27 mouse cellular contexts compared by ENCODE assay signal in genomic region chr5:130333566-130333965, GRCm38 (mm10). TPM values are rescaled to one million over a fixed set of nuclear protein-coding genes. Genes with fewer than 3 reads are reported as not detected.
DNase-seq lines count a peak whose midpoint lies in the region; ATAC-seq lines count a peak whose summit lies in the region.
"Had no signal": no experiment of that assay in that cellular context is flagged by ENCODE, and none has a peak within 500 bp of the region (broad histone marks: within the 10 kb centered on the region; RNA-seq: fewer than 3 reads in every experiment).

No protein-coding gene starts in this region.

- H3K4me3 ChIP-seq in hindbrain, embryonic 15.5 days: no peak overlapping the region
- H3K4me3 ChIP-seq in hindbrain, embryonic 13.5 days: no peak overlapping the region
- no peak overlapping the region for H3K4me3 ChIP-seq in neural tube, embryonic 15.5 days (replicated peaks)
- H3K4me3 ChIP-seq: embryonic facial prominence, embryonic 13.5 days; limb, embryonic 13.5 days; liver, embryonic 13.5 days; myocyte had no signal

- no peaks in the 10 kb centered on the region for H3K9me3 ChIP-seq in hindbrain, embryonic 15.5 days
- H3K9me3 ChIP-seq in hindbrain, embryonic 13.5 days: no peaks in the 10 kb centered on the region
- no peaks in the 10 kb centered on the region for H3K9me3 ChIP-seq in neural tube, embryonic 15.5 days (replicated peaks)
- H3K9me3 ChIP-seq: limb, embryonic 13.5 days; liver, embryonic 13.5 days had no signal

- 0 out of 2 replicates have a peak, but pooled peaks have one; percentile 45 for ATAC-seq in hindbrain, embryonic 15.5 days (ENCODE audit: low FRiP score, low read depth)
- ATAC-seq in hindbrain, embryonic 13.5 days (ENCODE audit: low FRiP score): no peak
- no peak; the same call in 1 of the 2 replicates for ATAC-seq in neural tube, embryonic 15.5 days (ENCODE audit: low FRiP score)
- ATAC-seq in megakaryocyte, adult 5-6 weeks (ENCODE audit: poor library complexity, severe bottlenecking): no peak
- ATAC-seq: intestine, embryonic 16.5 days had no signal

- H3K4me1 ChIP-seq in hindbrain, embryonic 15.5 days (replicated peaks): peaks cover 15% of the 10 kb centered on the region
- H3K4me1 ChIP-seq in hindbrain, embryonic 13.5 days (replicated peaks): peaks cover 3% of the 10 kb centered on the region; the same call in 1 of the 2 replicates
- peaks cover 17% of the 10 kb centered on the region; the same call in 1 of the 2 replicates for H3K4me1 ChIP-seq in neural tube, embryonic 15.5 days
- H3K4me1 ChIP-seq: embryonic facial prominence, embryonic 13.5 days; limb, embryonic 13.5 days; liver, embryonic 13.5 days had no signal

- no peaks in the 10 kb centered on the region for H3K27me3 ChIP-seq in hindbrain, embryonic 15.5 days
- no peaks in the 10 kb centered on the region for H3K27me3 ChIP-seq in hindbrain, embryonic 13.5 days
- no peaks in the 10 kb centered on the region for H3K27me3 ChIP-seq in neural tube, embryonic 15.5 days (replicated peaks)
- H3K27me3 ChIP-seq: embryonic facial prominence, embryonic 13.5 days; limb, embryonic 13.5 days; liver, embryonic 13.5 days had no signal

- DNase-seq in neural tube, embryonic 10.5 days (ENCODE audit: extremely low spot score, low spot score): no peak
- DNase-seq in cerebellum, adult 9-10 months: peak; percentile 79
- no peak for DNase-seq in urinary bladder, adult 2 months (ENCODE audit: low spot score)
- DNase-seq: adrenal gland, postnatal 36 days; gastrocnemius, postnatal 36 days; kidney, postnatal 4 days; liver, embryonic 13.5 days; lung, embryonic 14.5 days; right cerebral cortex, postnatal 14 days; spleen, adult 18-20 months; thymus, adult 18-20 months; thymus, postnatal 4 days had no signal

- H3K4me2 ChIP-seq in hindbrain, embryonic 15.5 days: no peak overlapping the region
- H3K4me2 ChIP-seq in hindbrain, embryonic 13.5 days: no peak overlapping the region
- H3K4me2 ChIP-seq in neural tube, embryonic 15.5 days: no peak overlapping the region
- H3K4me2 ChIP-seq: embryonic facial prominence, embryonic 13.5 days; limb, embryonic 13.5 days; liver, embryonic 13.5 days; lung, embryonic 14.5 days had no signal

- no peak overlapping the region for H3K9ac ChIP-seq in hindbrain, embryonic 15.5 days
- H3K9ac ChIP-seq in hindbrain, embryonic 13.5 days: no peak overlapping the region
- no peak overlapping the region for H3K9ac ChIP-seq in neural tube, embryonic 15.5 days (replicated peaks)
- H3K9ac ChIP-seq: embryonic facial prominence, embryonic 13.5 days; limb, embryonic 13.5 days; liver, embryonic 13.5 days; lung, embryonic 14.5 days had no signal

- peak overlapping the region; percentile 25; the same call in 1 of the 2 replicates for H3K27ac ChIP-seq in hindbrain, embryonic 15.5 days (replicated peaks)
- H3K27ac ChIP-seq in hindbrain, embryonic 13.5 days: no peak overlapping the region
- H3K27ac ChIP-seq in neural tube, embryonic 15.5 days (replicated peaks): 0 out of 2 replicates have a peak overlapping the region, but pooled peaks have one; percentile 37
- H3K27ac ChIP-seq: embryonic facial prominence, embryonic 13.5 days; limb, embryonic 13.5 days; liver, embryonic 13.5 days had no signal

- 72% methylated on average over 7 of the region's 7 CpGs for WGBS in hindbrain, embryonic 15.5 days
- 78% methylated on average over 7 of the region's 7 CpGs for WGBS in hindbrain, embryonic 13.5 days
- 75% methylated on average over 7 of the region's 7 CpGs for WGBS in neural tube, embryonic 15.5 days

- peaks cover 9% of the 10 kb centered on the region for H3K36me3 ChIP-seq in hindbrain, embryonic 15.5 days
- H3K36me3 ChIP-seq in hindbrain, embryonic 13.5 days: peaks cover 33% of the 10 kb centered on the region
- peaks cover 15% of the 10 kb centered on the region for H3K36me3 ChIP-seq in neural tube, embryonic 15.5 days

RNA-seq across cellular contexts. Expression of gene Caln1, which starts 35.7 kb away (rescaled TPM):
- polyA plus RNA-seq in hindbrain, embryonic 15.5 days (2015; fragmentation: Nextera tagmentation; extraction: Ambion mirVana): 38.4 and 39.3 TPM in 2 replicates
- polyA plus RNA-seq in hindbrain, embryonic 13.5 days (2015; fragmentation: Nextera tagmentation; extraction: Ambion mirVana): 10.0 and 10.1 TPM in 2 replicates
- 42.5 and 51.0 TPM in 2 replicates for polyA plus RNA-seq in neural tube, embryonic 15.5 days (2015; fragmentation: Nextera tagmentation; extraction: Ambion mirVana)
- polyA plus RNA-seq in urinary bladder, adult 2 months (2012; rRNA removed): 0.06 TPM in 1 of 2 replicates, not detected in the other
- total RNA-seq in megakaryocyte, adult 5-6 weeks (2015): not detected in 2 replicates
- not detected in 2 replicates for total RNA-seq in megakaryocyte, adult 5-6 weeks (2017)
- total RNA-seq: gastrocnemius, postnatal 36 days; hematopoietic stem cell, adult 5-6 weeks; neutrophil, adult 5-6 weeks had no signal
- polyA plus RNA-seq: liver, embryonic 13.5 days; myocyte; stomach, embryonic 14.5 days had no signal

RNA-seq across cellular contexts. Expression of gene A330070K13Rik, which starts 50.9 kb away (rescaled TPM):
- 0.26 TPM in 1 of 2 replicates, not detected in the other for polyA plus RNA-seq in hindbrain, embryonic 15.5 days (2015; fragmentation: Nextera tagmentation; extraction: Ambion mirVana)
- not detected in 2 replicates for polyA plus RNA-seq in hindbrain, embryonic 13.5 days (2015; fragmentation: Nextera tagmentation; extraction: Ambion mirVana)
- polyA plus RNA-seq in neural tube, embryonic 15.5 days (2015; fragmentation: Nextera tagmentation; extraction: Ambion mirVana): 0.26 and 0.45 TPM in 2 replicates
- polyA plus RNA-seq in urinary bladder, adult 2 months (2012; rRNA removed): not detected in 2 replicates
- total RNA-seq in megakaryocyte, adult 5-6 weeks (2015): not detected in 2 replicates
- total RNA-seq in megakaryocyte, adult 5-6 weeks (2017): not detected in 2 replicates
- total RNA-seq: adrenal gland, postnatal 36 days; gastrocnemius, postnatal 36 days; hematopoietic stem cell, adult 5-6 weeks; left cerebral cortex, postnatal 10 days; neutrophil, adult 5-6 weeks had no signal
- polyA plus RNA-seq: C2C12; embryonic facial prominence, embryonic 13.5 days; heart, embryonic 16.5 days; intestine, embryonic 16.5 days; kidney, embryonic 14.5 days; limb, embryonic 13.5 days; liver, embryonic 13.5 days; lung, embryonic 14.5 days; myocyte; stomach, embryonic 14.5 days had no signal

Comparison
In these comparisons a context has a peak if more than half of its experiments do, and no peak if none do; other contexts are left out.
1. RNA of gene Caln1, which starts 35.7 kb away (polyA plus RNA-seq): 42.5 to 51.0 TPM in neural tube, embryonic 15.5 days, 38.4 to 39.3 TPM in hindbrain, embryonic 15.5 days and 10.0 to 10.1 TPM in hindbrain, embryonic 13.5 days; 0.06 TPM in urinary bladder, adult 2 months; every median in the first group is over 10 times any median in the second.